Mouse (Mus musculus): ENCODE measurements at regions not wholly inside any gene's neighbourhood (a gene's known extent, or its start where the extent isn't known, plus 50 kb on each side); places are given as distances from the start of the nearest gene placed in this dataset.
A peak's percentile ranks its signal among the peaks of the same experiment; 100 is the strongest.

GRCm38 (mm10) chr2:50916323-50917221 lies 232.3 kb downstream of the Rnd3 start:
- no peak for DNase-seq

GRCm38 (mm10) chr2:50915149-50915548 lies 233.8 kb downstream of the Rnd3 start:
- no peak for DNase-seq

GRCm38 (mm10) chr2:50914176-50914575 lies 234.7 kb downstream of the Rnd3 start:
- DNase-seq, result no peak

- no peak for DNase-seq
Observed at GRCm38 (mm10) chr2:50908762-50909161, 240.1 kb downstream of the Rnd3 start.

- DNase-seq, result no peak
Observed at GRCm38 (mm10) chr2:50902701-50903100, 246.2 kb downstream of the Rnd3 start.

- DNase-seq, result no peak
Observed at GRCm38 (mm10) chr2:50902220-50902619, 246.7 kb downstream of the Rnd3 start.

- no peak for DNase-seq
Observed at GRCm38 (mm10) chr2:50888992-50889391, 259.9 kb downstream of the Rnd3 start.

GRCm38 (mm10) chr2:50887954-50888353 lies 261.0 kb downstream of the Rnd3 start:
- no peak for DNase-seq

- DNase-seq, result no peak
Observed at GRCm38 (mm10) chr2:50885924-50886315, 263.0 kb downstream of the Rnd3 start.

GRCm38 (mm10) chr2:50885280-50885923 lies 263.5 kb downstream of the Rnd3 start:
- DNase-seq, result no peak

GRCm38 (mm10) chr2:50881514-50882038 lies 267.3 kb downstream of the Rnd3 start:
- no peak for DNase-seq

- DNase-seq, result no peak
Observed at GRCm38 (mm10) chr2:50880806-50881205, 268.1 kb downstream of the Rnd3 start.

GRCm38 (mm10) chr2:50877716-50878115 lies 271.2 kb downstream of the Rnd3 start:
- peak; percentile 19 to 24 for DNase-seq

- no peak for DNase-seq
Observed at GRCm38 (mm10) chr2:50875072-50875471, 273.8 kb downstream of the Rnd3 start.

GRCm38 (mm10) chr2:50853538-50854244 lies 295.2 kb downstream of the Rnd3 start:
- no peak for DNase-seq

- DNase-seq, result no peak
Observed at GRCm38 (mm10) chr2:50852413-50852919, 296.4 kb downstream of the Rnd3 start.

- no peak for DNase-seq
Observed at GRCm38 (mm10) chr2:50850071-50850470, 298.8 kb downstream of the Rnd3 start.

GRCm38 (mm10) chr2:50841881-50842280 lies 307.0 kb downstream of the Rnd3 start:
- no peak for DNase-seq

- DNase-seq, result no peak
Observed at GRCm38 (mm10) chr2:50835511-50836320, 313.2 kb downstream of the Rnd3 start.

- DNase-seq, result no peak
Observed at GRCm38 (mm10) chr2:50833791-50834190, 315.1 kb downstream of the Rnd3 start.

GRCm38 (mm10) chr2:50832471-50832870 lies 316.4 kb downstream of the Rnd3 start:
- no peak for DNase-seq

- DNase-seq, result no peak
Observed at GRCm38 (mm10) chr2:50830056-50830720, 318.7 kb downstream of the Rnd3 start.

Measured in kidney, adult 8-10 months (tissue).